Mouse (Mus musculus): ENCODE results near the gene Zc3h7a. TPM values are rescaled to one million over a fixed set of nuclear protein-coding genes. Genes with fewer than 3 reads are reported as not detected.

The Zc3h7a gene
- total and polyA plus RNA-seq, 2 experiments from 2014 or later, result 32.2 to 76.6 TPM

DNA sequence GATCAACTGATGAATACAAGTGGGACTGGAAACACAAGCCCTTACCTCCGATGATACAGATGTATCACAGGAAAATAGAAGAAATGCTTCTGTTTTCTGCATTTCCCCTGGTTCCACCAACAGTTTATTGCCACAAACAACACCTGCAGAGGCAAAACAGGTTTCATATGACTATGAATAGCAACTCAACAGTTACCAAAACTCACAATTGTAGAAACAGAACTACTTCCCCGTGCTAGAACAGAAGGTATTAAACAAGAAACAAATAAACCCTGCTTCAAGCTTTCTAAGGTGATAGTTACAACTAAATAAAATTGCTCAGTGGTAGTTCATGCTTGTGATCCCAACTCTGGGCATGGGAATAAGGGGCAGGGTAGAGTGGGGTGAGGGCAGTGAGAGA is 53.6 kb downstream of the Zc3h7a start:
- ATAC-seq (no peak), DNase-seq (no peak)
- Histone ChIP-seq H3K36me3 (ENCODE audit: insufficient read depth) (peaks cover 37% of the 10 kb centered on the region), H3K9ac (no peak overlapping the region), H3K27me3 (ENCODE audit: insufficient read depth, low read length) (no peaks in the 10 kb centered on the region), H3K27ac (ENCODE audit: low read depth, low read length) (no peak overlapping the region), H3K4me2 (ENCODE audit: low read depth) (no peak overlapping the region), H3K9me3 (ENCODE audit: low read length) (no peaks in the 10 kb centered on the region), H3K4me1 (ENCODE audit: insufficient read depth) (no peaks in the 10 kb centered on the region), H3K4me3 (ENCODE audit: low read depth, low read length) (no peak overlapping the region)
- WGBS, result 90% methylated on average over 2 of the region's 2 CpGs
- TF ChIP-seq CTCF (IDR thresholded peaks at IDR 0.05; ENCODE audit: low read depth), result no peak

- no peaks in the 10 kb centered on the region for H3K9me3 ChIP-seq (ENCODE audit: low read length)
- H3K4me1 ChIP-seq (ENCODE audit: insufficient read depth), result no peaks in the 10 kb centered on the region
- no peaks in the 10 kb centered on the region for H3K27me3 ChIP-seq (ENCODE audit: insufficient read depth, low read length)
- ATAC-seq (no peak), DNase-seq (peak; percentile 46)
- H3K9ac ChIP-seq, result no peak overlapping the region
- H3K4me2 ChIP-seq (ENCODE audit: low read depth), result no peak overlapping the region
- H3K27ac ChIP-seq (ENCODE audit: low read depth, low read length), result no peak overlapping the region
- no peak overlapping the region for H3K4me3 ChIP-seq (ENCODE audit: low read depth, low read length)
- 0 out of 2 replicates have a peak, but pooled peaks cover 3% of the 10 kb centered on the region for H3K36me3 ChIP-seq (ENCODE audit: insufficient read depth)
- 72% methylated on average over 4 of the region's 4 CpGs for WGBS
- peak; percentile 83 for TF ChIP-seq CTCF (IDR thresholded peaks at IDR 0.05; ENCODE audit: low read depth)
Observed at GRCm38 (mm10) chr16:11109198-11109740, 66.9 kb downstream of the Zc3h7a start.

DNA sequence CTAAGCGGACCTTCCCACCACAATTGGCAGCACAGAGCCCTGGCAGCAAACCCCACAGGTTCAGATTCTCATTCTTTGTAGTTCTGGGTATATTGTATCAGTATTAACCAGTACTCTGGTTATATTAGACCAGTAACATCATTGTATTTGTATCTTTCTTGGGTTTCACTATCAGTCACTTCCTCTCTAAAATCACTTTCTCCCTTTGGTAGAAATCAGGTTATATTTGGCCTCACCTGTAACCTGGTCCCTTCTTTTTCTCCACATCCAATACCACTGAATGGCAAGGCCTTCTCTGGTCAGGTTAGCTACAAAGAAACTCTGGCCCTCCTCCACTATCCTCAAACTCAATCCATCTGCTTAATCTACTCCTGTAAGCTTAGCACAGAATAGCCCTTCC is 71.3 kb downstream of the Zc3h7a start:
- H3K27me3 ChIP-seq (ENCODE audit: insufficient read depth, low read length), result no peaks in the 10 kb centered on the region
- whole genome bisulfite sequencing, result 81% methylated on average over 1 of the region's 1 CpGs
- no peak overlapping the region for H3K9ac ChIP-seq
- ATAC-seq, result no peak
- TF ChIP-seq CTCF (IDR thresholded peaks at IDR 0.05; ENCODE audit: low read depth), result no peak
- H3K36me3 ChIP-seq (ENCODE audit: insufficient read depth), result peaks cover 14% of the 10 kb centered on the region; the same call in 1 of the 2 replicates
- no peaks in the 10 kb centered on the region for H3K9me3 ChIP-seq (ENCODE audit: low read length)
- no peak overlapping the region for H3K4me3 ChIP-seq (ENCODE audit: low read depth, low read length)
- no peak overlapping the region for H3K4me2 ChIP-seq (ENCODE audit: low read depth)
- H3K4me1 ChIP-seq (ENCODE audit: insufficient read depth), result no peaks in the 10 kb centered on the region
- DNase-seq, result no peak
- H3K27ac ChIP-seq (ENCODE audit: low read depth, low read length), result no peak overlapping the region

GRCm38 (mm10) chr16:11097301-11097700 is 78.9 kb downstream of the Zc3h7a start:
- Histone ChIP-seq H3K27me3 (ENCODE audit: insufficient read depth, low read length) (no peaks in the 10 kb centered on the region), H3K4me1 (ENCODE audit: insufficient read depth) (no peaks in the 10 kb centered on the region), H3K4me2 (ENCODE audit: low read depth) (no peak overlapping the region), H3K4me3 (ENCODE audit: low read depth, low read length) (no peak overlapping the region), H3K27ac (ENCODE audit: low read depth, low read length) (no peak overlapping the region), H3K9ac (no peak overlapping the region), H3K9me3 (ENCODE audit: low read length) (no peaks in the 10 kb centered on the region), H3K36me3 (ENCODE audit: insufficient read depth) (0 out of 2 replicates have a peak, but pooled peaks cover 13% of the 10 kb centered on the region)
- DNase-seq (no peak), ATAC-seq (no peak)
- TF ChIP-seq CTCF (IDR thresholded peaks at IDR 0.05; ENCODE audit: low read depth), result no peak
- WGBS, result 72% methylated on average over 3 of the region's 3 CpGs

- Histone ChIP-seq H3K4me2 (ENCODE audit: low read depth) (no peak overlapping the region), H3K4me1 (ENCODE audit: insufficient read depth) (no peaks in the 10 kb centered on the region), H3K9me3 (ENCODE audit: low read length) (no peaks in the 10 kb centered on the region), H3K4me3 (ENCODE audit: low read depth, low read length) (no peak overlapping the region), H3K27me3 (ENCODE audit: insufficient read depth, low read length) (no peaks in the 10 kb centered on the region), H3K36me3 (ENCODE audit: insufficient read depth) (peaks cover 29% of the 10 kb centered on the region), H3K27ac (ENCODE audit: low read depth, low read length) (no peak overlapping the region), H3K9ac (no peak overlapping the region)
- WGBS, result 93% methylated on average over 13 of the region's 13 CpGs
- ATAC-seq, result no peak
- TF ChIP-seq CTCF (IDR thresholded peaks at IDR 0.05; ENCODE audit: low read depth), result no peak
- no peak for DNase-seq
Observed at GRCm38 (mm10) chr16:11093717-11094386, 82.3 kb downstream of the Zc3h7a start.

DNA sequence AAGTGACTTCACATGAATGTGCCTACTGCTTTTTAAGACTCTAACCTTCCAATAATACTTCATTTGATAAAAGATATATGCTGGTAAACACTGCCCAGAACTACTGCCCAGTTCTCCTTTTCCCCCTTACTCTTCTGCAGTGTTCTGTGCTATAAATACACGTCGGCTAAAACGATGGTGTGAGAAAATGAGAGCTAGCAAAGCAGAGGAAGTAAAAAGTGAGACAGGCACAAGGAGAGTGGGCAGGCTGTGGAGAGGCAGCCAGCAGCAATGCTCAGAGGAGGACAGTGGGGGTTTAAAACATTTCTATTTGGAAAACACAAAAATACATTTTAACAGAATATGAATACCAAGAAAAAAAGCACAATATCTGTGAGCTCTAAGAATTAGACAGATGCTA is 83.7 kb downstream of the Zc3h7a start:
- Histone ChIP-seq H3K9ac (no peak overlapping the region), H3K4me3 (ENCODE audit: low read depth, low read length) (no peak overlapping the region), H3K27ac (ENCODE audit: low read depth, low read length) (no peak overlapping the region), H3K4me2 (ENCODE audit: low read depth) (no peak overlapping the region), H3K4me1 (ENCODE audit: insufficient read depth) (no peaks in the 10 kb centered on the region), H3K36me3 (ENCODE audit: insufficient read depth) (peaks cover 38% of the 10 kb centered on the region), H3K9me3 (ENCODE audit: low read length) (no peaks in the 10 kb centered on the region), H3K27me3 (ENCODE audit: insufficient read depth, low read length) (no peaks in the 10 kb centered on the region)
- no peak for ATAC-seq
- DNase-seq, result no peak
- no peak for TF ChIP-seq CTCF (IDR thresholded peaks at IDR 0.05; ENCODE audit: low read depth)
- 91% methylated on average over 3 of the region's 3 CpGs for WGBS

DNA sequence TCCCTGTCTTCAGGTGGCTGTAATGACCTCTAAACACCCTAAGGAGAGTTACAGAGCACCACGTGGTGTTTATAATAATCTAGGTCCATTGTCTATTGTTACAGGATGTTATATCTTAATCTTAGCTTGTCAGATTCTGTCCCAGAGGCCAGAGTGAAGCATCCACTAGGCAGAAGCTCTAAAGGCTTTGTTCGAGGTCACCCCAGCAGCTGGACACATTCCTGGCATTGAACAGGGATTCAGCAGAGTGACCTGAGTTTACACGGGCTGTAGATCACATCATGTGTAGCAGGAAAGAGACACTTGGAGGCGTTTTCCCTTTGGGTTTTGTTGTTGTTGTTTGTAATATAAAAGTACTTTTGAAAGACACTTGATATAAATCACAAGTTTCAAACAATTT is 84.1 kb downstream of the Zc3h7a start:
- Histone ChIP-seq H3K27me3 (ENCODE audit: insufficient read depth, low read length) (no peaks in the 10 kb centered on the region), H3K27ac (ENCODE audit: low read depth, low read length) (no peak overlapping the region), H3K4me1 (ENCODE audit: insufficient read depth) (no peaks in the 10 kb centered on the region), H3K9ac (no peak overlapping the region), H3K36me3 (ENCODE audit: insufficient read depth) (peaks cover 38% of the 10 kb centered on the region), H3K4me3 (ENCODE audit: low read depth, low read length) (no peak overlapping the region), H3K4me2 (ENCODE audit: low read depth) (no peak overlapping the region), H3K9me3 (ENCODE audit: low read length) (no peaks in the 10 kb centered on the region)
- 78% methylated on average over 4 of the region's 4 CpGs for WGBS
- ATAC-seq (no peak), DNase-seq (no peak)
- no peak for TF ChIP-seq CTCF (IDR thresholded peaks at IDR 0.05; ENCODE audit: low read depth)

Data from forebrain, postnatal 0 days (tissue).